Mouse (Mus musculus) olfactory bulb, adult 2 months (tissue): ENCODE measurements around the gene Arhgap23. TPM values are rescaled to one million over a fixed set of nuclear protein-coding genes. Genes with fewer than 3 reads are reported as not detected.
A peak's percentile ranks its signal among the peaks of the same experiment; 100 is the strongest.

ENCODE experiments used
- H3K27ac ChIP-seq: fragments of 200-500 bp; 2 replicates; pipeline ENCODE4 v1.5.1; 2012; ENCODE audit warnings: low read depth, low read length; ENCODE audit not compliant: insufficient read depth
- H3K4me1 ChIP-seq: fragments of 200-500 bp; 2 replicates; pipeline ENCODE4 v1.6.1; 2012; ENCODE audit warnings: low read length; ENCODE audit not compliant: control insufficient read depth, insufficient read depth
- H3K4me3 ChIP-seq: fragments of 200-500 bp; 2 replicates; pipeline ENCODE4 v1.5.1; 2012; ENCODE audit warnings: mild to moderate bottlenecking, low read depth, low read length, moderate library complexity; ENCODE audit not compliant: insufficient read depth
- CTCF ChIP-seq: fragments of 200-500 bp; IDR thresholded peaks from 2 replicates; pipeline ENCODE4 v1.5.1; 2012; ENCODE audit warnings: low read depth, mild to moderate bottlenecking, low read length, moderate library complexity; ENCODE audit not compliant: insufficient read depth
- POLR2A ChIP-seq: fragments of 200-500 bp; IDR thresholded peaks from 2 replicates; pipeline ENCODE4 v1.6.1; 2012; ENCODE audit warnings: mild to moderate bottlenecking, low read depth, low read length, moderate library complexity; ENCODE audit not compliant: insufficient read depth
- WGBS: fragments of 180-500 bp; shearing (Covaris S2); methylation state at CpG from one replicate; pipeline ENCODE4 v1.1.7; 2018; 5-methylcytosine and 5-hydroxymethylcytosine counted together
- polyA plus RNA-seq: library from polyadenylated mRNA; stranded (reverse); fragments of >200 nt; gene quantifications from 2 replicates; pipeline ENCODE4 v1.2.4, GENCODE M21; 2012; ENCODE audit warnings: low replicate concordance; ENCODE audit not compliant: missing spikeins, insufficient read depth, insufficient read length

Arhgap23 gene
- polyA plus RNA-seq, 1 experiment: not detected

DNA sequence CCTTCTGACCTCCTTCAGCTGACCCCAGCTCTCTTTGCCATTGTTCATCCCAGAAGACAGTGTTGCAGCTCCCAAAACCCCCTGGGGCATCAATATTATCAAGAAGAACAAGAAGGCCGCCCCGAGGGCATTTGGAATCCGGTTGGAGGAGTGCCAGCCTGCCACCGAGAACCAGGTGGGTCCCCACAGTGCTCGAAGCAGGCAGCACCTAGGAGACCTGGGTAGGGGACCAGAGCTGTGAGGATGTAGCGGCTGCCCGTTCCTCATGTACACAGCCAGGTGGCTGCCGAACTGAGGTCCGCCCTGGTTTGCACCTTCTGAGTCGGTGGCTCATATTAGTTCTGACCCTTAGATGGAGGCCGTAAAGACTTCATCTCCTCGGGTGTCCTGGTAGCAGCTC lies 50.6 kb downstream of the Arhgap23 start:
- 81% methylated on average over 12 of the region's 12 CpGs for WGBS
- no peak overlapping the region for H3K4me3 ChIP-seq
- no peak for TF ChIP-seq POLR2A
- TF ChIP-seq CTCF: no peak
- H3K4me1 ChIP-seq: peaks cover 13% of the 10 kb centered on the region
- H3K27ac ChIP-seq: no peak overlapping the region

DNA sequence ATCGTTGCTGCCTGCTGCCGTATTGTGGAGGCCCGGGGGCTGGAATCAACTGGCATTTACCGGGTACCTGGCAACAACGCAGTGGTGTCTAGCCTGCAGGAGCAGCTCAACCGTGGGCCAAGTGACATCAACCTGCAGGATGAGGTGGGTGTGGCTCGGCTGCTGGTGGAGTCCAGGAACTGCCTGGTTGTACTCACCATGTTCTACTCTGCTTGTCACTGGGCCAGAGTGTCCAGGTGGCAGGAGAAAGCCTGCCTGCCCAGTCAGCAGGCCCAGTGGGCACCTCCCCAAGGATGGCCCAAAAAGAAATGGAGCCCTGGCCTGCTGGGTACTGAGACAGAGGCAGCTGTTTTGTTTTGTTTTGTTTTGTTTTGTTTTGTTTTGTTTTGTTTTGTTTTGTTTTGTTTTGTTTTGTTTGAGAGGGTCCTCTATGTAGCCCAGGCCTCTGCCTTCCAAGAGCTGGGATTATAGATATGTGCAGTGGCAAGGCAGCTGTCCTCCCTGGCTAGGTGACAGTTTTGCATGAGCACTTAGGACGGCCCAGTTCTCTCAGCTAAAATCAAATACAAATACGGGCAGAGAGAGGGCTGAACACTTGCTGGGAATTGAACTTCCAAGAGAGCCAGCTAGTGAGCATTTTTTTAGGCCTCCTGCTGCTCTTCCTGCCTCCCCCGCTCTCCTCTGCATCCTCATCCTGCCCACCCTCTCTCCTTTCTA lies 51.3 kb downstream of the Arhgap23 start:
- TF ChIP-seq POLR2A: no peak
- no peak for TF ChIP-seq CTCF
- Histone ChIP-seq H3K27ac (no peak overlapping the region), H3K4me3 (no peak overlapping the region), H3K4me1 (peaks cover 13% of the 10 kb centered on the region)
- 51% methylated on average over 10 of the region's 10 CpGs for WGBS

DNA sequence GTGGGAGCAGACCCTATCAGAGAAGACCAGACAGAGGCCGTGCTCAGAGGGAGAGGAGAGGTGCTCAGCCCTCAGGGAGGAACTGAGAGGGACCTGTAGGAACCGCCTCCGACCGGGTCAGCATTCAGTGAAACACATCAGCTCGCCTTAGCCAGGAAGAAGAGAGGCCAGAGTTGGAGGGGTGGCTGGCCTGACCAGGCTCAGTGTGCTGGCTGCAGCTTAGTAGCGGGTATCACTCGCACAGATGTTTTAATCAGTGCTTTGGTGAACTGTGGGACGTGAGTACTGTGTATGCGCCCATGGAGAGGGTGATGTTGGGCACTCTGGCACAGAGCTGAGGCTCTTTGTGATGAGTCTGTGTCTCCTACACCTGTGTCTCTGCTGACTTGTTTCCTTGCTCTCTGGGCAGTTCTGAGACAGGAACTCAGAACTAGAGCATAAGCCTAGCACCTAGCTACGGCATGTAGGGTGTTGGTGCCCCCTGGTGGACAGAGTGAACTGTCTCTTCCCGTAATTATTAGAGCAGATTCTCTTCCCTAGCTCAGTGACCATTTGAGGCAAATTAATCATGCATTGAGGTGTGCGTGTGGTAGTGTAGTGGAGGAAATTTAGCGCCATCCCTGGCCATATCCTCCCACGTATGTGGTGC lies 53.4 kb downstream of the Arhgap23 start:
- H3K27ac ChIP-seq: no peak overlapping the region
- peaks cover 13% of the 10 kb centered on the region for H3K4me1 ChIP-seq
- H3K4me3 ChIP-seq: no peak overlapping the region
- WGBS: 46% methylated on average over 14 of the region's 14 CpGs
- no peak for TF ChIP-seq CTCF
- no peak for TF ChIP-seq POLR2A

GRCm38 (mm10) chr11:97469828-97470227 lies 54.5 kb downstream of the Arhgap23 start:
- H3K4me1 ChIP-seq: peaks cover 13% of the 10 kb centered on the region
- no peak overlapping the region for H3K27ac ChIP-seq
- TF ChIP-seq CTCF: no peak
- no peak for TF ChIP-seq POLR2A
- no peak overlapping the region for H3K4me3 ChIP-seq
- 94% methylated on average over 7 of the region's 7 CpGs for WGBS

- peaks cover 16% of the 10 kb centered on the region for H3K4me1 ChIP-seq
- H3K27ac ChIP-seq: no peak overlapping the region
- TF ChIP-seq POLR2A (no peak), CTCF (no peak)
- no peak overlapping the region for H3K4me3 ChIP-seq
- 88% methylated on average over 6 of the region's 6 CpGs for WGBS
Observed at GRCm38 (mm10) chr11:97471276-97471675, 55.9 kb downstream of the Arhgap23 start.

GRCm38 (mm10) chr11:97476334-97477095 lies 61.2 kb downstream of the Arhgap23 start:
- TF ChIP-seq POLR2A: no peak
- TF ChIP-seq CTCF: peak; percentile 37; the same call in 1 of the 2 replicates
- Histone ChIP-seq H3K4me3 (no peak overlapping the region), H3K27ac (no peak overlapping the region), H3K4me1 (peaks cover 9% of the 10 kb centered on the region)
- 53% methylated on average over 8 of the region's 8 CpGs for WGBS

GRCm38 (mm10) chr11:97477431-97477830 lies 62.1 kb downstream of the Arhgap23 start:
- peaks cover 9% of the 10 kb centered on the region for H3K4me1 ChIP-seq
- WGBS: 76% methylated on average over 7 of the region's 7 CpGs
- TF ChIP-seq POLR2A: no peak
- TF ChIP-seq CTCF: no peak
- H3K27ac ChIP-seq: no peak overlapping the region
- no peak overlapping the region for H3K4me3 ChIP-seq

GRCm38 (mm10) chr11:97478345-97478744 lies 63.0 kb downstream of the Arhgap23 start:
- Histone ChIP-seq H3K4me1 (peaks cover 9% of the 10 kb centered on the region), H3K4me3 (no peak overlapping the region), H3K27ac (no peak overlapping the region)
- TF ChIP-seq CTCF (no peak), POLR2A (no peak)
- 88% methylated on average over 6 of the region's 6 CpGs for WGBS

- WGBS: 87% methylated on average over 10 of the region's 10 CpGs
- H3K4me1 ChIP-seq: peaks cover 9% of the 10 kb centered on the region
- TF ChIP-seq POLR2A: no peak
- TF ChIP-seq CTCF: no peak
- H3K27ac ChIP-seq: no peak overlapping the region
- no peak overlapping the region for H3K4me3 ChIP-seq
Observed at GRCm38 (mm10) chr11:97479085-97479484, 63.8 kb downstream of the Arhgap23 start.
